Mouse (Mus musculus) erythroblast, embryonic 14.5 days (primary cell): ENCODE data around the gene Htr1d.

Experiments
- GATA1 ChIP-seq: IDR thresholded peaks from 2 replicates; pipeline ENCODE4 v1.6.1; 2012; ENCODE audit warnings: low read length, inconsistent platforms, mixed read lengths
- TAL1 ChIP-seq: IDR thresholded peaks from 3 replicates; pipeline ENCODE4 v1.6.1; 2012; ENCODE audit warnings: low read length, inconsistent platforms, mixed read lengths

DNA sequence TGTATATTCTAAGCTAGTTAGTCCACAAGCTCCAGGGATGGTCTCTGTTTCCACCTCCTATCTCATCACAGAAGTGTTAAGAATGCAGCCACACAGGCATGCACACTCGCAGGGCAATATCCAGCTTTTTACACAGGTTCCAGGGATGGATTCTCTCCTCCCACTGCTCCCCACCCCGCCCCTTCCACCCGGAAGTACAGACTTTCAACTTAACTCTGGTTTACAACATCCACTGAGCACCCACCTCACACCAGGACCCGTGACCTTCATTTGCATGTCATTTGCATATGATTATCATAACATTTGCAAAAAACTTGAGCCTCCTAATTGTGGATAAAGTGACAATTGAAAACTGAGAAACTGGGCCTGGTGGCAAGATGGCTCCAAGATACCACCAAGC, 21.2 kb downstream of the Htr1d start:
- TF ChIP-seq GATA1 (no peak), TAL1 (no peak)
